Mouse (Mus musculus) CH12F3 (cell line): ENCODE results near the gene Tenm3.

Experiments used
- in situ Hi-C: fragments of 300-500 bp; cut with MboI; formaldehyde crosslinking; loops from 2 replicates; pipeline ENCODE4 v1.14.3; 2020; ENCODE audit warnings: low sequenced_read_pairs

The Tenm3 gene

DNA sequence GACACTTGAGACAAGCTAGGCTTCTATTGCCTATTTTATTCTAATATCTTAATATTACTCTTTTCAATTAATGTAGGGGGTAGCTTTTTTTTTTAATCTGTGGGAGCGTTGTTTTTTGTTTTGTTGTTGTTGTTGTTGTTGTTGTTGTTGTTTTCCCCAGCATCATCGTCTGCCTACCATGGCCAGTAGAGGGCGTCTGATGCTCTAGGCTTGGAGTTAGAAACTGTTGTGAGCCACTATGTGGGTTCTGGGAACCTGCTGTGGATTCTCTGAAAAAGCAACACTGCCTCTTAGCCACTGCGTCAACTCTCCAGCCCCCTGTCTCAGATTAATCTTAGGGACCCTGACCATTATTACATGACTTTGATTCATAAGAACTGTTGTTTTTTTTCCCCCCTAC is 99.8 kb downstream of the Tenm3 start:
- in situ Hi-C loops = no loop called here

DNA sequence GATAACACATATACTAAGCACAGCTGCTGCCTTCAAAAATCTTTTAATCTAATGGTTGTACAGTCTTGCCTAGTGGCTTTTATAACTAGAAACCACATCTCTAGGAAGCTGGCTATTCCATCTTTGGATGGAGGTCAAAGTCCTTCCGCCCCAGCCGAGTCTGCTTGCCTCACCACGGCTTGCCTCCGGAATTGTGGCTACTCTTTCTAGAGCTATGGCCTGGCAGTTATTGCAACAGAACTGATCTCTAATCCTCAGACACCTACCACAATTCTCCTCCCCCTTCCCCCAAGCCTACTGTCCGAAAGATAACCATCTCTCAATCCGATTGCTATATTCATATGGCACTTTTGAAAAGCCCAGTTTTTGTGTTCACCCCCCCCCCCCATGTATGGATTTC is 101.0 kb downstream of the Tenm3 start:
- in situ Hi-C loops = no loop called here

DNA sequence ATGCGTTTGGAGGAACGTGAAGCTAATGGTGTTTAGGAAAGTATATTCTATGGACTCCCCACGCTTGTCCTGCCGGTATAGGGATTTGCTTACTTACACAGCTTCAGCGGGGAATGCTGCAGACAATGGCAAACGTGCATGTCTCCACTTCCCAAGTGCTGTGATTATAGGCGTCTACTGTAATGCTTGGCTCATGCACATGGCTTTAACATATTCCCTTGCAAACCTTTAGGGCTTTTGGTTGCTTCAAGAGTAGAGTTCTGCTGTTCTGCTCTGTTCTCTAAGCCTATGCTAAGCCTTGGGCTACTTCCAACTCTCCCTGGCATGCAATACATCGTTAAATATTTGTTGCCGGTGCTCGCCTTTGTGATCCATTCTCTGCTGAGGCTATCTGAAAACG is 102.8 kb downstream of the Tenm3 start:
- in situ Hi-C loops = no loop called here

DNA sequence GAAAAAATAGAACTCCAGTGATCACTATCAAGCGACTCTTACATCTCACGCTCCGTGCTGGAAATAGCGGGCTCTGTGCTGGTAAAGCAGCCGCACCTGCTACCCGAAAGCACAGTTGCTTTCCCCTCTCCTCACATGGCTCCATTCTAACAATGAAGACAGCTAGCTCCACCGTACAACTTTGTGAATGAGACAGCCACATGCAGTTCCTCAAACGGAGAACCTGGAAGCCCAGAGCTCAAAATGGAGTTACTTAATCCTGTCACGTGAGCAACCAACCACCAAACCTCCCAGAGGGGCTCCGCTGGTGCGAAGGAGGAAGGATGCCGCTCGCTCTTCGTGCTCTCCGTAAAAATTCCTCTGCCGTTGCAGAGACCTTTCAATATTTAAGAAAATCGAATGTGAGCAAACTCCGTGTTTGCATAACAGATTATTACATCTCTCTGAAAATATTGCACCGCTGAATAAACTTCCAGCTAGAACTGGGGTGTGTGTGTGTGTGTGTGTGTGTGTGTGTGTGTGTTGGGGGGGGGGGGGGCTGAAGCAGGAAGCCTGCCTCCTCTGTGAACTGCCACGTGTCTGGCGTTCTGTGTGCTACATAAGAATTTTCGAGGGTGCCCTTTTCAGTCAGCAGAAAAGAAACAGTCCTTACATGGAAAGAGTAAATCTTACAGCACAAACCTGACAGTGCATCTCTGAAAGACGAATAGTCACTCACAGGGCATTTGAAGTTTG is 103.4 kb downstream of the Tenm3 start:
- in situ Hi-C loops = no loop called here

DNA sequence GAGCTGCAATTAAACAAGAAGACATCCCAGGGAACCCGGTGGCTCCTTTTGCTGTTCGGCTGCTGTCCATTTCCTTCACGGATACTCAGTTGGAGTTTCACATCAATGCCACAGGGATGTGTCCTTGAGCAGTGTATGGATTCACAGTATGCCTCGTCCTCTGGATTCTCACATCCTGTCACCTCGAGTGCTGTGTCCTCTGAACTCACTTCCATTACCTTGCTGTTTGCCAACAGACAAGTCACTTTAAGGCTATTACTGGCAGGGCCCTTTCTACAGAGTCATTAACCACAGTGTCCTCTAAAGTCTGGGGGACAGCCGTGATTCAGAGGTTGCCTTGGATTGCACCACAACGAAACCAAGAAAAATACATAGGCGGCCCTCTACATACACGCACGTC is 110.0 kb downstream of the Tenm3 start:
- in situ Hi-C loops = no loop called here

DNA sequence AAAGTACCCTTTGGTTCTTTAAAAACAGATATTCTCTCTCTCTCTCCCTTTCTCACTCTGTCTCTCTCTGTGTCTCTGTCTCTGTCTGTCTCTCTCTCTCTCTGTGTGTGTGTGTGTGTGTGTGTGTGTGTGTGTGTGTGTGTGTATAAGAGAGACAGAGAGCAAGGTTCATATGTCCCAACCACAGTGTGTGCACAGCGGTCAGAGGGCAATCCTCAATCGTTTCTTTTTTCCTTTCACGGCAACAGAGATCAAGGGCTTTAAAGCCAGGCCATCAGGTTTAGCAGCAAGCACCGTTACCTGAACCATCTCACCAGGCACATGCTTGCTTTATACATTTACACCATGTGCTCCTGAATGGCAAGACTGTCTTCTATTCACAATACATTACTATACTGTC is 110.7 kb downstream of the Tenm3 start:
- in situ Hi-C loops = no loop called here

DNA sequence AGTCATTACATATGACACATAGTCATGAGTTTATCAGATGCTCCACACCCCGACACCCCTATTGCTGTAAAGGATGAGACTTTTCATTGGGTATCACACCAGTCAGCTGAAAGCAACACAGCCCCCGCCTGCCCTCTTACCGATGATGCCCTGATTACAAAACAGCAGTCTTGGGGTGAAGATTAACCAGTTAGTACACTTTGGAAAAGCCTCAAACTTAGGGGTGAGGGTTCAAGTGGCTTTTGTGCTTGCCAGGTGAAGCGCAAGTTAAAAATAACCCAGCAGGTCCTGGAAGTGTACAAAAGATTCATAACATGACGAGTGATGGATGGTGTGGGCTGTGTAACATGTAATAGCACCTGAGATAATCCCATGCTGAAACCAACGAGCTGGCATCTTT is 113.0 kb downstream of the Tenm3 start:
- in situ Hi-C loops = no loop called here

DNA sequence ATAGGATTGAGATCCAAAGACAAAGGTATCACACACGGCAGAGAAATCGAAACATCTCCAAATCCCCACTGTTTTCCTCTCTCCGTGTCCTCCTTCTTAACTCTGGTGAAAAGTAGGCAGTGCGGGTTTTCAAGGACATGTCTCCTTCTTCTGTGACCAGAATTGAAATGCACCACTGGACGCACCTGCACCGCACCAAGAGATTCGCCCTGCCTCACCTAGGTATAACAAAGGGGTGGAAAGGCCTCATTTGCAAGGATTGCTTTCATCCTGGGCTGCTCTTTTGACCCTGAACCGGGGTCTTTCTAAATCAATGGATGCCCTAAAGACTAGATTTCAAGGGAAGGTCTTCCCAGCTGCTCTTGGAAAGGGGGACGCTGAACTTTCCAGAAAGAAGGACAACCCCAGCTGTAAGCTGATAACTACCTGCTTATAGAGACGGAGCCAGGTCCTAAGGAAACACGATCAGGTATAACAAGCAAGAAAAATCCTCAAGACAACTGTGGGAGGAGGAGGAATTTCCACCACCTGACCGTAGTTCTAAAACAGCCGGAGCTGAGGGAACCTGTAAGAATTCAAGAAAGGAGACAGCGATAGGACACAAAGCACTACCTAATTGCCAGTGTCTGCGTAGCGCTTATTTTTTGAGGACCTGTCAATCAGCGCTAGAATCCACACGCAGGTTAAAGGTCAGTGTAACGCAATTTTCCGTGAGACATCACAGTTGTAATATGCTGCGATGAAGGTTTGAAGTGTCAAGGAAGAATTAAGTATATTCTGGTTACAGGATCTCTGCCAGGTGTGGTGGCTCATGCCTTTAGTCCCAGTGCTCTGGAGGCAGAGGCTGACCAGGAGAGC is 114.7 kb downstream of the Tenm3 start:
- in situ Hi-C loops = no loop called here

DNA sequence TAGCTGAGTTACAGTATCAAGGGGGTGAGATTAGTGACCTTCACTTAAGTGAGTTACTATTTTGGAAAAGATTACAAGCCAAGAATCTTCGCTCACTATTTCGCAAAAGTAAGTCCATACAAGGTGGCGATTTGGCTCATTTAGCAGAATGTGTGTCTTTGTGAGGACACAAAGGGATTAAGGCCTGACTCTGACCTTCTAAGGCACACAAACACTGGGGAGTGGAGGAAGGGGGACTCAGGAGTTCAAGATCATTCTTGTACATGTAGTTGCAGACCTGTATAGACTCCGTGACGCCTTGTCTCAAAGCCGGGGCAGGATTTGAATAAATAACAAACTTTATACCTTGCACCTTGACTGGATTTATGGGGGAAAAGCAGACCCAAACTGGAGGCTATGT is 115.7 kb downstream of the Tenm3 start:
- in situ Hi-C loops = no loop called here

DNA sequence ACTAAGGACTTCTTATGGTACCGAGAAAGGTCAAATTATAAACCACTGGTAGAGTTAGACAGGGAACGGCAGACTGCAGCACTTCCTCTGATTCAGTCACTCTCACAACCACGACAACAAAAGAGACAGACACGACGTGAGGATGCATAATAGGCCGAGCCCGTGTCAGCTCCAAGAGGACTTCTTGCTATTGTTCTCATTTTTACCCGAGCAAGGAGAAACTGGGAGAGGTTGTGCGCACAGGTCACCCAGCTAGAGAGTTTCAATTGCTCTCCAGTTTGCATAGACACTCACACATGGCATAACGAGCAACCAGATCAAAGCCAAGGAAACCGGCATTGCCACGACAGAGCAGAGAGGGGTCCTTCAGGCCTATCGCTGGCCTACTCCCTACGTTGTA is 121.0 kb downstream of the Tenm3 start:
- in situ Hi-C loops = no loop called here

DNA sequence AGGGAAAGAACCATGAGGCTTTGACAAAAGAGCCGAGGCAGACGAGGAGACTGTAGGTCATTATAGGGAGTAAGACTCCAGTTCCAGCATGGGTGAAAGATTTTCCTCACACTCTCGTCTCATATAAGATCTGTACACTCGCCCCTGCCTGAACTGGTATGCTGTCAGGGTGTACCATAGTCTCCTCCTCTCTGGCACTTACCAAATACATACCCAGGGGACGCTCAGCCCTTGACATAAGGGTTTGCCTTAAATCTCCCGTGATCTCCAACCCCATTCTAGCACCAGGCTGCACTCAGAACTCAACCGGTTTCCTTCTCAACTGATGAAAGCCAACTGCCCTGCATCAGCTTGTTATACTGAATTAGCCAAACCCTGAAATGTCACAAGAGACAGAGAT is 121.4 kb downstream of the Tenm3 start:
- in situ Hi-C loops = no loop called here

DNA sequence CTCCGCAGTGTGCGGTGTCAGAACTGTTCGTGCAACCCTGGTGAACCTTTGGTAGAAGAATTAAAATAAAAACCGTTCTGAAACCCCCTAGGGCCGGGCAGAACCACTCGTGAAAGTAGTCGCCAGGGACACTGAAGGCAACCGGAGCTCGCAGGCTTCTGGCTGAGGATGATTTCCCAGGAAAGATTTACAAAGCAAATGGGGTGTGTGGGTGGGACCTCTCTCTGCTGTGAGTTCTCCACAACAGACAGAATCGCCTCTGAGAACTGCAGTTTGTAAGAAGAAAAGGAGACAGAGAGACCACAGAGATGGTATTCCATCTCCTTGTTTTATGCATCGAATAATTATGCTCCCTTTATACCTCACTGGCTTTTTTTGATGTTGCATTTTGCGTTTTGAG is 122.4 kb downstream of the Tenm3 start:
- in situ Hi-C loops = no loop called here

DNA sequence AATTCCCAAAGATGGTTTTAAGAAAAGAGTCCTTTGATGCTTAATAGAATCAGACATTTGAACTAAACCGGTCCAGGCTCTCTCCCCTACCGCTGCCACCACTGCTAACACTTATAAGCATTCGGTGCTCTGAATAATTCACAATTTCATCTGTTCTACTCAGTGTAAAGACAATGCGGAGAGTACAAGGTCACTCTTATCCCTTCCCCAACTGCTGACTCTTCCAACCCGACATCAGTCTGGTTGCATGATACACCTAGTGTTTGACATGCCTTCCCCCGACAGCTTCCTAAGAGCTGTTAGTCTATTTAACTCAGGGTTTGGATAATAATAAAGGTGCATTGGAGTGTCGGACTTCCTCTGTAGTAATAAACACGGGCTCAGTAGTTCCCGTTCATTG is 128.1 kb downstream of the Tenm3 start:
- in situ Hi-C loops = no loop called here

DNA sequence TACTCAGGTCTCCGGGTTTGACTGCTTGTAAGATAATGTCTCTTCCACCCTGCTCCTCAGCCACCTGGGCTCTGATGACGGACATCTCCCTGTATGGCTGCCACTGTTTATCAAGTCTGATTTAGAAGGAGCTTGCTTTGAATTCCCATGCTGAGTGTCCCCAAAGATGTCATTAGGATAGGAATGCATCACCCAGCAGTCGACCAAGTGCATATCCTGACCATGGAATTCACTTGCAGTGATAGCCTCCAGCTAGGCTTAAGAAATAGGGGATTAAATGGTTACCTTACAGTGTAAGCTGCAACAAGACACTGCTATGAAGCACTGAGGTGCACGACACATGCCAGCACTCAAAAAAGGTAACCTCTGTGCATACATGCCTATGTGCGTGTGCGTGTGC is 137.1 kb downstream of the Tenm3 start:
- in situ Hi-C loops = no loop called here

DNA sequence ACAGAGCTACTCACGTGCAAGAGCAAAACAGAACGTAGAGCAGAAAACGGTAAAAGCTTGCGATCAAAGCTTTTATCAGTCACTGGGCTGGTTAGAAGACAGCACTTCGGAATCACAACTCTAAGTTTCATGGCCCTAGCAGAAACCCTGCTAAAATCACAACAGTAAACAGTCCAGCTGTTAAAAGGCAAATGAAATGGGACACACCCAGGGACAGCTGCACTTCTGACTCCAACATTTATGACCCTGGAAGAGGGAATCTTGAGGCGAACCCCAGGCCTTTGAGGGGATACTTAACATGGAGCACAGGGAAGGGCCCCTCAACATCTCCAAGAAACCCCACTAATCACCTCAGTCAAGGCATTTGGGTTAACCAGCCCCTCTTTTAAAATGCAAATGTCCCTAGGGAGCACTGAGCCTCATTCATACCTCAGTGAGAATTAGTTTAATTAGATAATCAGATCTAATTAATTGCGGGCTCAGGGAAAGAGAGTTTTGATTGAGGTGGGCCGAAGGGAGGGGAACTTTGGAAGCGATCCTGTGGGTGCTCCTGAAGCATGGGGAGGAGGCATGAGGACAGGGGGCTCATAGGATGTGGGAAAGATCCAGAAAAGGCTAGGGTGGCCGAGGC is 138.8 kb downstream of the Tenm3 start:
- in situ Hi-C loops = no loop called here

DNA sequence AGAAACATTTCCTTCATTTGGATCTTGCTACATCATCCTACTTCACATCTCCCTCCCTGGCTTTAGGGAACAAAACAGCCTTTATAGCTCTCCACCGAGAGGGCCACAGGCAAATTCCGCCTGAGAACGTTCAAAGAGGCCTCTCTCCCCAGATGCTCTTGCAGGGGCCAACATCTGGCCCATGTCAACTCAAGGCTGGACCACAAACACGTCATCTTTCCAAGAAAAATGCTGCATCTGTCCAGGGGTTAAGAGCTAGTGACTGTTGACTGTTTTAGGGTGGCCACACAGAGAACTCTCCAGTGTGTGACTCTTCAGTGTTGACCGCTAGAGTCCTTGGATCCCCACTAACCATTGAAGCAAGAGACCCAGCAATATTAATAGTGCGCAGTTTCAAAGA is 139.3 kb downstream of the Tenm3 start:
- in situ Hi-C loops = no loop called here

DNA sequence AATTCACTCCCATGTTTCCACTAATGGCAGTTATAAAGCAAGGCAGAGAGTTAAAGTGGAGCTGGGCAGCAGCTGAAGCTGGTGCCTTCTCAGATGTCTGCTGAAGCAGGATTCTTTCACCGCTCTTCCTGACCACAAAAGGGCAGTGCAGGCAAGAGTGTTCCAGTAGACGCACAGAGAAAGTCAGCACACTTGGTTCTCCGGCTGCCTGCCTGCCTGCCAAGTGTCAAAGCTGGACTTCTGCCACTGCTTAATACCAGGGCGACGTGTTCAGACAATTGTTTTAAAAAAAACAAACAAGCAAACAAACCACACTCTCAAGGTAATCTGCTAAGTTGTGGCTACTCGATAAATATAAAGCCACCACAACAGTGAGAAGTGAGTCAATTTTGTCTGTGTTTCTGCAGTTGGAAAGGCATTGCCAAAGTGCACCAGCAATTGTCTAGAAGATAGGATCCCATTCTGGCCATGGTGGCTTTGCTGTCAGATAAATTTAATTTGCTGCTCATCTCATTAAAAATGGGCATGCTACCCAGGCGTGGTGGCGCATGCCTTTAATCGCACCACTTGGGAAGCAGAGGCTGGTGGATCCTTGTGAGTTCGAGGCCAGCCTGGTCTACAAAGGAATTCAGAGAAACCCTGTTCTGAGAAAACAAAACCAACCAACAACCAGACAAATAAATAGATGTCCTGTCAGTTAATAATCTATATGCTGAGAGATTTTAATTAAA is 152.9 kb downstream of the Tenm3 start:
- in situ Hi-C loops = no loop called here

DNA sequence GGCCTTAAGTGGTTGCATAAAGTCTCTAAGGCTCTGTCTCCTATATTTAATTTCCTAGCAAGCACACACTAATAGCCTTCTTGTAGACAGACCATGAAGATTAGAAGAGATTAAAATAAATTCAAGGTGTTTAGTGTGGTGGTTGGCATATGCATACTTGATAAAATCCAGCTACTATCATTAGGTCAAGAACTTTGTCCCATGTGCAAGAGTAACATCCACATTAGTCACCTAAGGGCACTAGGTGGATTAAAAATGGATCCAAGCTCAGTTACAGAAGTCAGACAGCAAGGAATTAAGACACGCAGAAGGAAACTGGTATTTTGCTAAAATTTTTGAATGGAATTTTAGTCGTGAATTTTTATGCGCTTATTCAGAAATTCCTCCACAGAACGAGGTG is 155.0 kb downstream of the Tenm3 start:
- in situ Hi-C loops = no loop called here

DNA sequence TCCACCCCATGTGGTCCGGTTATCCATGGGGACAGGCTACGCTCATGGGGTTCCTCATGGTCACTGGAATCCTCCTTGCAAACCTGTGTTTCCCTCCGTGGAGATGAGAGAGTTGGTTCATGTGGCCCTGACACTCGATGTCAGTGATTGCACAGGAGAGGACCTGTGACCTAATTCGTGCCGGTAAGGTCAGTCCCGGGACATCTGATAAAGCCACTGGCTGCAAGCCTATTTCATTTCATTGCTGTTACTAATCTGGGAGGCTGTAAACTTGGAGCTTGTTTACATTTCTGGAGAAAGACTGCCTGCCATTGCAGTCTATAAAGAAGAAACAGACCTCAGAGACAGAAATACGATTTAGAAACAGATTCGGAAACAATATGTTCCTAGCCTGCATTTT is 155.6 kb downstream of the Tenm3 start:
- in situ Hi-C loops = no loop called here

DNA sequence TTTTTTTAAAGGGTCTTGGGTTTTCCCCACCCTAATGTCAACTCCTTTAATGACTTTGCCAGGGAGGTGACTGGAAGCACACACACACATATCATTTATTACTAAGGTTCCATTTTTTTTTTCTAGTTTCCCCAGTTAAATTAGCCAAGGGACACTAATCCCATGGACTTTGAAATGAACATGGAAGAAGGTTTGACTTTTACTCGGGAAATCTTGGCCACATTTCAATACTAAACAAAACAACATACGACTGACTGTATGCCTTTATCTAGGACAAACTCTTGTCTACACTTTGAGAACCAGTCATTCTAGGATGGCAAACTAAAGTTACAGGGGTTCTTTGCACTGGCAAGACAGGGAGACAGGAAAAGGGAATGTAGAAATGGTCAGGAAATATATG is 170.3 kb downstream of the Tenm3 start:
- in situ Hi-C loops = no loop called here

DNA sequence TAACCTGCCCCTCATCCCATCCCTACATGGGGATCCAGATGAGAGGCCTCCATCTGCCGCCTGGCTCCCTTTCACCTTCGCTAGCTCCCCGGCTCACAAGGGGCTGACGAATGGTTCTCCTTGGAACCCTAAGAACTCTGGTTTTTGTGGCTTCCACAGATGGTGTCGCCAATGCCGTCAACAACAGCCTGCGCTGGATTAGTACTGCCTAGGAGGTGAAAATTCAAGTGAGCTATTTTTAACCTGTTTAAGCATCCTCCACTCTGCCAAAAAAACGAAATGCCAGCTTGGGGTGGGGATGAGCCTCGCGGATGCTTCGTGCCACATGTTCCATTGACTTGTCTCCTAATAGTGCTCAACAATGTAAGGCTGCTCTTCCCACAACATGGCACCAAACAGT is 171.3 kb downstream of the Tenm3 start:
- in situ Hi-C loops = no loop called here
